Mouse (Mus musculus): ENCODE measurements around the gene Olfr1176. TPM values are rescaled to one million over a fixed set of nuclear protein-coding genes. Genes with fewer than 3 reads are reported as not detected.

The Olfr1176 gene
- not detected for polyA plus RNA-seq (2017; shearing (Covaris generic))

DNA sequence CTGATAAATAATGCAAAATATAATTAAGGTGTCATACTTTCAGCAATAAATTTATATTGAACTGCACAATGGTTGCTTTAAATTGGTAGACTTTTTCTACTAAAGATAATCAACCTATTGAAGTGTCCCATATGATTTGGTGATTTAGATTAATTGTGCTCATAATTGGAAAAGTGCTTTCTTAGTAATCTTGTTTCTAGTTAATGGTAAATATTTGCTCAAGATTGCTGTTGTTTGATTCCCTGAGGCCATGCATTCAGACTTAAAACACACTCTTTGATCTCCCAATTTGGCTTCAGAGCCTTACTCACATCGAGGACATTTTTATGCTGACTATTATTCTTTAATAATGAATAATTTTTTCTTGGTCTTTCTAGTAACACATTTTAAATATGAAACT, at the start of gene Olfr1176:
Gene Olfr1176, plus strand, starts transcription at position 301 of the 400 bp plus-strand sequence.
- ATAC-seq: no peak

DNA sequence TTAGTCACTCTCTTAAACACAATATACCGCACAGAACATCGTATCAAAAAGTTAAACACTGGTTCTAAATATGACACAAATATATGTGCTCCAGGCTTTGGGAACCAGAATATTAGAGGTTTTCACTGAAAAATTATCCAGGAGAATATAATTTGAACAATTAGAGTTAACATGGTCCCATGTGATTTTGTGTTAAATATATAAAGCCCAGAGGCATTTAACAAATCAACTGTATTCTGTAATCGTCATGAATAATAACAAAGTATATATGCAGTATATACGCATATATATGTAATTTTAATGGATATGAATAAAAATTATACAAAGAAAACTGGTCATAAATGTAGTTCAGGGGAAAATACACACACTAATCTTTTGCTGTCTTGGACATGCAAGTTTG, 21.5 kb upstream of the Olfr1176 start, which contains the start of gene Olfr1174-ps:
Gene Olfr1174-ps, minus strand, starts transcription at position 101 of the 400 bp plus-strand sequence.
- ATAC-seq: no peak

DNA sequence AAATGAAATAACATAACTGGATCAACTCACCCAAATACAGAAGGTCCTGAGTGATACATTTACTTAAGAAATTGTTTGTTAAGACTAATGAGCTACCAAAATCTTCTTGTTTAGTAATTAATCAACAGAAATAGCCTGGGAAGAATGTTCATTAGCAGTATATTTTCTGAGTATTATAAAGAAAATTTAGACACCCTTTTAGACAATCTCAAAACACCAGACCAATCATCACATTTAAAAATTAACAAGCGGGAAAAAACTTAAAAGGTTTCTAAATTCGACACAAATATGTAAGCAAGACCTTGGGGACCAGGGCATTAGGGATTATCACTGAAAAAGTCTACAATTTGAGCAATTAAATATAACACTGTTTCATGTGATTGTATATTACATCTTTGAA, 9.4 kb upstream of the Olfr1176 start, which contains the start of gene Olfr1175-ps:
Gene Olfr1175-ps, minus strand, starts transcription at position 101 of the 400 bp plus-strand sequence.
- ATAC-seq: no peak

DNA sequence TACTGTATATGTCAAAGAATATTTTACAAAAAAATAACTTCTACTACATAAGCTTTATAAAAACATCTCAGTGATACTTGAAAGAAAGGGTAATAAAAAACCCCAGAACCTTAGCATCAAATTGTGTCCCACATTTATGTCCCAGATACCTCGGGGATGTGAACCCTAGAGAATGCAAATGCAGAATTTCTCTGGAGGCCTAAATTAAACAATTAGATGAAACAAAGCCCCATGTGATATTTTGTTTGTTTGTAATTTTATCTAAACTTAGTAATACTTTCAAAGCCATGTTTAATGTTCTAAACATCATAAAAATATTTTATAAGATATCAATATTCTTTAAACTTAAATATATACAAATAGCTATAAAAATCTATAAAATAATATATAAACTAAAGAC, 9.9 kb downstream of the Olfr1176 start, which contains the start of gene Olfr1177-ps:
Gene Olfr1177-ps, minus strand, starts transcription at position 101 of the 400 bp plus-strand sequence.
- no peak for ATAC-seq

DNA sequence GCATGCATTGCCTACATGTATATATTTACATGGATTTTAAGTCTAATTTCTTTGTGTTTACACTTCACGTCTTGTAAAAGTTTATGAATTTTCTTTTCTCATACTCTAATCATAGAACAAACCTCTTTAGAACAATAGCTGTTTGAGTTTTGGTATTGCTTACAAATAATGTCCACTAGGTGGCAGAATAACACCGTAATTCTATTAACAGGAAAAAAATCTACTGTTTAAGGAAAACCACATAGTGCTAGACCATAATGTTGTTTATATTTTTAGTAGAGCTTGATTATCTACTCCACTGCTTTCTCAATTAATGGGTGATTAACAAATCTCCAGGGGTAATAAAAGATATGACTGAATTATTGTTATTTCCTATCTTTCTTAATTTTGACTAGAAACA, 19.8 kb downstream of the Olfr1176 start:
- ATAC-seq: no peak

DNA sequence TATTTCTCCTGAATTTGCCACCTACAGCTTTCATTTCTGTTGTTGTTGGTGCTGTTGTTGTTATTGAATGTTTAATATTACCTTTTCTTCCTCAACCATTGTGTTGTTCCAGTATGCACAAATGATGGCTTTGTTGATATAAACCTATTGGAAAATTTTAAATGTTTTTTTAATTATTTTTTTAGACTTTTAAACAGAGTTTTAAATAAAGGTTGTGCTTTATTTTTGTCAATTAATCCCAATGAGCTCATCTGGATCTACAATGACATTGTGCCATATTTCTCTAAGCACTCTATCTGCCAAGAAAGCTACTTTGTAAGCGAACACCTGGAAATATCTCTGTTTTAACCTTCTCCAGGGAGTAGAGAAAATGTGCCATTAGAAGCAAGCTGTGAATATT, 50.2 kb downstream of the Olfr1176 start, which contains the start of gene Olfr1178:
Gene Olfr1178, plus strand, starts transcription at position 301 of the 400 bp plus-strand sequence.
- ATAC-seq: no peak

Other genes starting within 250 kb of the Olfr1176 start
- not detected for gene Olfr1164, start 242.8 kb upstream of the Olfr1176 start, polyA plus RNA-seq (2017; shearing (Covaris generic))
- gene Olfr1166, start 208.4 kb upstream of the Olfr1176 start, polyA plus RNA-seq (2017; shearing (Covaris generic)): under 1 TPM in 1 of 2 experiments, not detected in 1; 0.17 TPM
- under 1 TPM in 1 of 2 experiments, not detected in 1; 0.11 TPM for gene Olfr1167, start 181.5 kb upstream of the Olfr1176 start, polyA plus RNA-seq (2017; shearing (Covaris generic))
- gene Olfr1168, start 154.8 kb upstream of the Olfr1176 start, polyA plus RNA-seq (2017; shearing (Covaris generic)): not detected
- gene Olfr1170, start 108.4 kb upstream of the Olfr1176 start, polyA plus RNA-seq (2017; shearing (Covaris generic)): under 1 TPM in 1 of 2 experiments, not detected in 1; 0.12 TPM
- under 1 TPM in 1 of 2 experiments, not detected in 1; 0.11 TPM for gene Olfr1173, start 56.8 kb upstream of the Olfr1176 start, polyA plus RNA-seq (2017; shearing (Covaris generic))
- not detected for gene Olfr1174-ps, start 21.6 kb upstream of the Olfr1176 start, polyA plus RNA-seq (2017; shearing (Covaris generic))
- gene Olfr1175-ps, start 9.5 kb upstream of the Olfr1176 start, polyA plus RNA-seq (2017; shearing (Covaris generic)): under 1 TPM in 1 of 2 experiments, not detected in 1; 0.20 TPM
- gene Olfr1177-ps, start 9.8 kb downstream of the Olfr1176 start, polyA plus RNA-seq (2017; shearing (Covaris generic)): not detected
- gene Olfr1178, start 50.3 kb downstream of the Olfr1176 start, polyA plus RNA-seq (2017; shearing (Covaris generic)): not detected
- not detected for gene Olfr1179, start 69.7 kb downstream of the Olfr1176 start, polyA plus RNA-seq (2017; shearing (Covaris generic))
- gene Olfr1180, start 82.4 kb downstream of the Olfr1176 start, polyA plus RNA-seq (2017; shearing (Covaris generic)): not detected
- not detected for gene Olfr1181, start 89.5 kb downstream of the Olfr1176 start, polyA plus RNA-seq (2017; shearing (Covaris generic))
- gene Gm13757, start 112.4 kb downstream of the Olfr1176 start, polyA plus RNA-seq (2017; shearing (Covaris generic)): under 1 TPM in 1 of 2 experiments, not detected in 1; 0.21 TPM
- gene Olfr1183, start 118.1 kb downstream of the Olfr1176 start, polyA plus RNA-seq (2017; shearing (Covaris generic)): not detected
- gene Olfr1184, start 146.9 kb downstream of the Olfr1176 start, polyA plus RNA-seq (2017; shearing (Covaris generic)): not detected
- gene Olfr1185-ps1, start 156.6 kb downstream of the Olfr1176 start, polyA plus RNA-seq (2017; shearing (Covaris generic)): under 1 TPM in 1 of 2 experiments, not detected in 1; 0.16 TPM
- not detected for gene Olfr1186, start 181.8 kb downstream of the Olfr1176 start, polyA plus RNA-seq (2017; shearing (Covaris generic))
- gene Olfr1188, start 220.2 kb downstream of the Olfr1176 start, polyA plus RNA-seq (2017; shearing (Covaris generic)): not detected
- gene Olfr1189, start 249.7 kb downstream of the Olfr1176 start, polyA plus RNA-seq (2017; shearing (Covaris generic)): not detected